Mouse (Mus musculus) c-Kit-positive CD71-positive TER-119-positive erythroid progenitor cells, embryonic 14.5 days (primary cell): Measurements from ENCODE around the gene Cops3.
A peak's percentile ranks its signal among the peaks of the same experiment; 100 is the strongest.

Source experiments
- DNase-seq: peaks from one replicate; pipeline ENCODE4 v3.0.0-alpha.2; 2013; ENCODE audit warnings: low spot score

The Cops3 gene

GRCm38 (mm10) chr11:59810480-59811158, 29.0 kb downstream of the Cops3 start:
- peak; percentile 17 for DNase-seq

GRCm38 (mm10) chr11:59809670-59810474, 29.8 kb downstream of the Cops3 start, which contains the start of gene Flcn:
Gene Flcn, minus strand, starts transcription at chr11:59810016.
- DNase-seq, result peak; percentile 84

- peak; percentile 60 for DNase-seq
Measured at GRCm38 (mm10) chr11:59809071-59809669, 30.5 kb downstream of the Cops3 start.

- DNase-seq, result no peak
Measured at GRCm38 (mm10) chr11:59808170-59808960, 31.3 kb downstream of the Cops3 start.

- no peak for DNase-seq
Measured at GRCm38 (mm10) chr11:59805656-59806055, 34.0 kb downstream of the Cops3 start.

GRCm38 (mm10) chr11:59805256-59805655, 34.4 kb downstream of the Cops3 start:
- DNase-seq, result no peak

- DNase-seq, result no peak
Measured at GRCm38 (mm10) chr11:59804409-59805110, 35.1 kb downstream of the Cops3 start.

GRCm38 (mm10) chr11:59803516-59803915, 36.1 kb downstream of the Cops3 start:
- no peak for DNase-seq

GRCm38 (mm10) chr11:59801881-59802280, 37.8 kb downstream of the Cops3 start:
- DNase-seq, result no peak

GRCm38 (mm10) chr11:59800412-59800811, 39.2 kb downstream of the Cops3 start:
- no peak for DNase-seq

- no peak for DNase-seq
Measured at GRCm38 (mm10) chr11:59793390-59793789, 46.2 kb downstream of the Cops3 start.

GRCm38 (mm10) chr11:59789311-59789710, 50.3 kb downstream of the Cops3 start:
- no peak for DNase-seq

GRCm38 (mm10) chr11:59787199-59787781, 52.3 kb downstream of the Cops3 start, which contains the start of gene Pld6:
Gene Pld6, minus strand, starts transcription at chr11:59787645.
- peak; percentile 36 for DNase-seq

GRCm38 (mm10) chr11:59786444-59787198, 53.0 kb downstream of the Cops3 start:
- DNase-seq, result no peak

GRCm38 (mm10) chr11:59783591-59783990, 56.0 kb downstream of the Cops3 start:
- no peak for DNase-seq

- no peak for DNase-seq
Measured at GRCm38 (mm10) chr11:59782091-59782590, 57.5 kb downstream of the Cops3 start.

- no peak for DNase-seq
Measured at GRCm38 (mm10) chr11:59780241-59780640, 59.4 kb downstream of the Cops3 start.

- DNase-seq, result no peak
Measured at GRCm38 (mm10) chr11:59779406-59779805, 60.2 kb downstream of the Cops3 start.

GRCm38 (mm10) chr11:59778874-59779223, 60.8 kb downstream of the Cops3 start:
- no peak for DNase-seq
